Mouse (Mus musculus) liver, embryonic 15.5 days (tissue): ENCODE results near the gene Atp8a1. TPM values are rescaled to one million over a fixed set of nuclear protein-coding genes. Genes with fewer than 3 reads are reported as not detected.

ENCODE experiments used
- ATAC-seq: fragments of 200-750 bp; cut with Nextera tagmentation; 2 replicates; pipeline ENCODE4 v1.8.0; 2017; ENCODE audit warnings: moderate number of reproducible peaks, mild to moderate bottlenecking, moderate library complexity; ENCODE audit not compliant: insufficient read depth
- H3K27ac ChIP-seq: fragments of 300-500 bp; sonication (generic); replicated peaks from 2 replicates; pipeline ENCODE4 v1.5.1; 2015; ENCODE audit warnings: mild to moderate bottlenecking, inconsistent platforms
- H3K27me3 ChIP-seq: fragments of 300-500 bp; sonication (generic); 2 replicates; pipeline ENCODE4 v1.6.1; 2015; ENCODE audit warnings: mild to moderate bottlenecking, inconsistent platforms
- H3K36me3 ChIP-seq: fragments of 300-500 bp; sonication (generic); replicated peaks from 2 replicates; pipeline ENCODE4 v1.6.1; 2015; ENCODE audit warnings: moderate library complexity, mild to moderate bottlenecking, inconsistent platforms
- H3K4me1 ChIP-seq: fragments of 300-500 bp; sonication (generic); replicated peaks from 2 replicates; pipeline ENCODE4 v1.6.1; 2015; ENCODE audit warnings: inconsistent platforms
- H3K4me2 ChIP-seq: fragments of 300-500 bp; sonication (generic); 2 replicates; pipeline ENCODE4 v1.6.1; 2015; ENCODE audit warnings: moderate library complexity, mild to moderate bottlenecking, inconsistent platforms
- H3K4me3 ChIP-seq: fragments of 300-500 bp; sonication (generic); replicated peaks from 2 replicates; pipeline ENCODE4 v1.5.1; 2015; ENCODE audit warnings: mild to moderate bottlenecking, inconsistent platforms
- H3K9ac ChIP-seq: fragments of 300-500 bp; sonication (generic); 2 replicates; pipeline ENCODE4 v1.6.1; 2015; ENCODE audit warnings: moderate library complexity, mild to moderate bottlenecking, inconsistent platforms
- H3K9me3 ChIP-seq: fragments of 300-500 bp; sonication (generic); replicated peaks from 2 replicates; pipeline ENCODE4 v1.6.1; 2016; ENCODE audit warnings: inconsistent platforms
- WGBS: fragments of 180-500 bp; shearing (Covaris S2); methylation state at CpG from one replicate; pipeline ENCODE4 v1.1.7; 2015; ENCODE audit warnings: mixed read lengths; ENCODE audit not compliant: insufficient replicate concordance; 5-methylcytosine and 5-hydroxymethylcytosine counted together
- polyA plus RNA-seq: library from polyadenylated mRNA; unstranded; fragments of >200 nt; fragmentation: Nextera tagmentation; extraction: Ambion mirVana; gene quantifications from 2 replicates; pipeline ENCODE4 v1.2.1, GENCODE M21; 2015

The Atp8a1 gene
- polyA plus RNA-seq, 1 experiment from 2014 or later: 40.5 TPM

GRCm38 (mm10) chr5:67802174-67803030, 44.8 kb downstream of the Atp8a1 start:
- H3K9me3 ChIP-seq: no peaks in the 10 kb centered on the region
- no peak overlapping the region for H3K9ac ChIP-seq
- no peaks in the 10 kb centered on the region for H3K27me3 ChIP-seq
- peaks cover 92% of the 10 kb centered on the region for H3K36me3 ChIP-seq
- 71% methylated on average over 17 of the region's 17 CpGs for WGBS
- H3K4me1 ChIP-seq: peaks cover 18% of the 10 kb centered on the region; the same call in 1 of the 2 replicates
- H3K4me3 ChIP-seq: no peak overlapping the region
- 0 out of 2 replicates have a peak, but pooled peaks have one; percentile 18 for ATAC-seq
- no peak overlapping the region for H3K4me2 ChIP-seq
- H3K27ac ChIP-seq: no peak overlapping the region

- 79% methylated on average over 8 of the region's 8 CpGs for WGBS
- no peak overlapping the region for H3K4me2 ChIP-seq
- H3K27me3 ChIP-seq: no peaks in the 10 kb centered on the region
- no peak for ATAC-seq
- no peak overlapping the region for H3K27ac ChIP-seq
- no peak overlapping the region for H3K4me3 ChIP-seq
- H3K36me3 ChIP-seq: peaks cover 86% of the 10 kb centered on the region
- H3K9me3 ChIP-seq: no peaks in the 10 kb centered on the region
- no peak overlapping the region for H3K9ac ChIP-seq
- H3K4me1 ChIP-seq: peaks cover 18% of the 10 kb centered on the region; the same call in 1 of the 2 replicates
Observed at GRCm38 (mm10) chr5:67800801-67801200, 46.4 kb downstream of the Atp8a1 start.

- no peak for ATAC-seq
- H3K4me1 ChIP-seq: peaks cover 18% of the 10 kb centered on the region; the same call in 1 of the 2 replicates
- H3K4me2 ChIP-seq: no peak overlapping the region
- H3K27me3 ChIP-seq: no peaks in the 10 kb centered on the region
- H3K4me3 ChIP-seq: no peak overlapping the region
- no peaks in the 10 kb centered on the region for H3K9me3 ChIP-seq
- H3K9ac ChIP-seq: no peak overlapping the region
- no peak overlapping the region for H3K27ac ChIP-seq
- peaks cover 86% of the 10 kb centered on the region for H3K36me3 ChIP-seq
- WGBS: 87% methylated on average over 7 of the region's 7 CpGs
Observed at GRCm38 (mm10) chr5:67799785-67800184, 47.4 kb downstream of the Atp8a1 start.

GRCm38 (mm10) chr5:67798348-67798747, 48.9 kb downstream of the Atp8a1 start:
- Histone ChIP-seq H3K4me3 (no peak overlapping the region), H3K9ac (no peak overlapping the region), H3K27me3 (no peaks in the 10 kb centered on the region), H3K36me3 (peaks cover 82% of the 10 kb centered on the region), H3K27ac (no peak overlapping the region), H3K9me3 (no peaks in the 10 kb centered on the region), H3K4me2 (no peak overlapping the region), H3K4me1 (peaks cover 15% of the 10 kb centered on the region; the same call in 1 of the 2 replicates)
- WGBS: 82% methylated on average over 4 of the region's 4 CpGs
- ATAC-seq: no peak

DNA sequence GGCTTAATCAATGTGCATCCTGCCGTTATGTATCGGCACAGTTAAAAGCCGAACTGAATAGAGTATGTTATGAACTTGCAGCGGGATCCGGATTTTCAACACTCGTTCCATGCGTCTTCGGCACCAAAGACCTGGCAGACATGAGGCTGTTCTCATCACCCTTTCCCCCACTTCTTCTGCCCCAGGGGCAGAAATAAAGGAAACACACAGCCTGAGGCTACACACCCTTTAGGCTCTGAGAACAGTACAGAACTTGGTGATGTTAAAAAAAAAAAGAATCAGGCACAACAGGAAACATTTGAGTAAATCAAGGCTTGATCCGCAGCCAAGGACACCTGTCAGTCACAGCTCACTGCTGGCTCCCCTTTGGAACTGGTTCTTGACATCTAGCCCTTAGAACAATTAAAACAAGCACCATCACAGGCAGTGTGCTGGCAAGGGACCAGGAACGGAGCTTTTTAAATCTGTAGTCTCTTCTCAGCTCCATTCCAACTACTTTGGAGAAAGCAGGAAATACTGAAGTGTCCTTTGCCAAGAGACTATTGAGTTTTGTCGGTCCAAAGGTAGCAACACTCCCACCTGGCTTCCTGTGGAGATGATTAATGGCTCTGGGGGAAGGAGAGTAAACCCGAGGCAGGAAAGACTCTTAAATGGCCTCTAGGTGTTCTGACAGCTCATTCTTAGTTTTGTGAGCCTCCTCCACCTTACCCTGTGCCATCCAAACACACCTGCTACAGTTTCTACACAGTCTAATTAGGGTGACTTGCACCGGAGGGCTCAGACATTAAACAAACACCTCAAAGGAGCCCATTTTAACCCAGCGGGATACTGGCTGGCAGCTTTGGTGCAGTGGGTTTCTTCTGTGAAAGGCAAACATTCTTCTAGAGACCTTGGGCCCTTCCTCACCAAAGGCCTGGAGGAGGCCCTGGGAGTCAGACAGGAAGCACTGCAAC, 50.0 kb downstream of the Atp8a1 start:
- ATAC-seq: no peak
- WGBS: 80% methylated on average over 14 of the region's 14 CpGs

GRCm38 (mm10) chr5:67794129-67794800, 53.0 kb downstream of the Atp8a1 start:
- Histone ChIP-seq H3K4me2 (no peak overlapping the region), H3K27ac (no peak overlapping the region), H3K36me3 (peaks cover 46% of the 10 kb centered on the region), H3K27me3 (no peaks in the 10 kb centered on the region), H3K4me3 (no peak overlapping the region), H3K9ac (no peak overlapping the region), H3K9me3 (no peaks in the 10 kb centered on the region), H3K4me1 (0 out of 2 replicates have a peak, but pooled peaks cover 5% of the 10 kb centered on the region)
- WGBS: 79% methylated on average over 10 of the region's 10 CpGs
- no peak for ATAC-seq

More for the DNA sequence above, 50.0 kb downstream of the Atp8a1 start:
- Histone ChIP-seq H3K4me3 (no peak overlapping the region), H3K9ac (no peak overlapping the region), H3K36me3 (peaks cover 71% of the 10 kb centered on the region), H3K9me3 (no peaks in the 10 kb centered on the region), H3K27ac (no peak overlapping the region), H3K4me1 (0 out of 2 replicates have a peak, but pooled peaks cover 8% of the 10 kb centered on the region), H3K27me3 (no peaks in the 10 kb centered on the region), H3K4me2 (no peak overlapping the region)

DNA sequence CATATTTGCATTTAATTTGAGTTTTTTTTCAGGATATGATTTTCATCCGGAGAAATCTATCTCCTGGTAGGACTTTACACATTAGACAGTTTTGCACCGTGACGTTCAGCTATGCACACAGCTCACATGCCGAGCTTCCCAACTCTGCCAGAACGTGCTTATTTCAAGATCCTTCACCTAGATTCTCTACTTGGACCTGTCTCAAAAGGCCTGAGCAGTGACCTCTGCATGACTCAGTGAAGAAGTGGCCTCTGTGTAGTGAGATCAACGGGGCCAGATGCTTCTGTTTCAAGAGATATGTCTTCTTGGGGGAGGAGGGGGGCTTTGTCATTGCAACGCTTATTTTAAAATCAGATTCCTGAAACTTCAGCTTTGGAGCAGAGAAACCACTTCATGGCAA, 64.5 kb downstream of the Atp8a1 start:
- ATAC-seq: no peak

DNA sequence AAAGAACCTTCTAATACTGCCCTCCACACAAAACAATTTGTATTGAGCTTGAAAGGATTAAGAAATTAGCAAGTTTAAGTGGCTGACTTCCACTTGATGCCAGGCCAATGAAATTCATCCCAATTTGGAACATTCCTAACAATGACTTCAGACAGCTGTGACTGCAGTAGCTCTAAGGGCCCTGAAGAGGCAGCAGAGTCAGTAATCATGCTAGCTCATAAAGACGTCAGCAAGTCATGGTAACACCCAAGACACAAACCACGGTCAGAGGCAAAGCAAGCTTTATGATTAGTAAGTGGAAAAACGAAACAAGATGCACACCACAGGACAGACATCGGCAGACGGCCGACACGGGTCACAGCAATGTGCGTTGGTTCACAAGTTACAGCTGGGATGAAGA, 69.2 kb downstream of the Atp8a1 start:
- no peaks in the 10 kb centered on the region for H3K27me3 ChIP-seq
- H3K36me3 ChIP-seq: peaks cover 58% of the 10 kb centered on the region

More for the DNA sequence above, 64.5 kb downstream of the Atp8a1 start:
- no peaks in the 10 kb centered on the region for H3K4me1 ChIP-seq
- WGBS: 65% methylated on average over 7 of the region's 7 CpGs
- H3K27ac ChIP-seq: no peak overlapping the region
- H3K4me2 ChIP-seq: no peak overlapping the region
- peaks cover 43% of the 10 kb centered on the region for H3K36me3 ChIP-seq
- no peak overlapping the region for H3K9ac ChIP-seq
- H3K27me3 ChIP-seq: no peaks in the 10 kb centered on the region
- H3K4me3 ChIP-seq: no peak overlapping the region
- H3K9me3 ChIP-seq: no peaks in the 10 kb centered on the region

DNA sequence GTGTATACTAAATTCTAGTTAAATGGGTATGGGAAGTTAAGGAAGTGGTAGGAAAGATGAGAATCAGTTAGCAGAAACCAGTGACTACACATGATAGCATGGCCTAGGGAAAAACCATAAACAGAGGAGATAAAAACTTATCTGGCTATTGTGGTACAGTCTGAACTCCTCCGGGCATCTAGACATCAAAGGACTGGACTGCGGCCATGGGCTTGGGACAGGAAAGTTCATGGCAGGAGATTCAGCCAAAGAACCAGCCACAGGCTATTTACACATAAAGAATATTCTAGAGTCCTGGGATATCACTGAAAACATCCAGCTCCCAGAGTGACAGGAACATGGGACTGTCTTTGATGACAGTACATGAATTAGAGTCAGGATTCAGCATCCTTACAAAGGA, 73.0 kb downstream of the Atp8a1 start:
- 74% methylated on average over 2 of the region's 2 CpGs for WGBS
- no peak overlapping the region for H3K4me3 ChIP-seq
- no peak overlapping the region for H3K4me2 ChIP-seq

More for the DNA sequence above, 69.2 kb downstream of the Atp8a1 start:
- no peak for ATAC-seq
- Histone ChIP-seq H3K4me3 (no peak overlapping the region), H3K4me1 (no peaks in the 10 kb centered on the region), H3K9me3 (no peaks in the 10 kb centered on the region), H3K27ac (no peak overlapping the region), H3K9ac (no peak overlapping the region), H3K4me2 (no peak overlapping the region)
- WGBS: 73% methylated on average over 8 of the region's 8 CpGs

GRCm38 (mm10) chr5:67768708-67769107, 78.5 kb downstream of the Atp8a1 start:
- no peak for ATAC-seq

More for the DNA sequence above, 73.0 kb downstream of the Atp8a1 start:
- no peak for ATAC-seq
- Histone ChIP-seq H3K9me3 (no peaks in the 10 kb centered on the region), H3K9ac (no peak overlapping the region), H3K4me1 (no peaks in the 10 kb centered on the region), H3K36me3 (peaks cover 68% of the 10 kb centered on the region), H3K27me3 (no peaks in the 10 kb centered on the region), H3K27ac (no peak overlapping the region)

More at GRCm38 (mm10) chr5:67768708-67769107, 78.5 kb downstream of the Atp8a1 start:
- WGBS: 86% methylated on average over 8 of the region's 8 CpGs
- Histone ChIP-seq H3K4me3 (no peak overlapping the region), H3K27me3 (no peaks in the 10 kb centered on the region), H3K9me3 (no peaks in the 10 kb centered on the region), H3K4me2 (no peak overlapping the region), H3K27ac (no peak overlapping the region), H3K36me3 (peaks cover 81% of the 10 kb centered on the region), H3K9ac (no peak overlapping the region), H3K4me1 (no peaks in the 10 kb centered on the region)
